Mouse (Mus musculus) heart, adult 2 months (tissue): ENCODE results near the gene Trmt44.

Source experiments
- CTCF ChIP-seq: fragments of 200-600 bp; IDR thresholded peaks from 2 replicates; pipeline ENCODE4 v1.8.1; 2022; ENCODE audit warnings: antibody characterized with exemption, mild to moderate bottlenecking, moderate library complexity
- POLR2A ChIP-seq: fragments of 200-500 bp; IDR thresholded peaks from 2 replicates; pipeline ENCODE4 v1.6.1; 2011; ENCODE audit warnings: mild to moderate bottlenecking, low read depth, low read length, control low read depth; ENCODE audit not compliant: insufficient read depth

DNA sequence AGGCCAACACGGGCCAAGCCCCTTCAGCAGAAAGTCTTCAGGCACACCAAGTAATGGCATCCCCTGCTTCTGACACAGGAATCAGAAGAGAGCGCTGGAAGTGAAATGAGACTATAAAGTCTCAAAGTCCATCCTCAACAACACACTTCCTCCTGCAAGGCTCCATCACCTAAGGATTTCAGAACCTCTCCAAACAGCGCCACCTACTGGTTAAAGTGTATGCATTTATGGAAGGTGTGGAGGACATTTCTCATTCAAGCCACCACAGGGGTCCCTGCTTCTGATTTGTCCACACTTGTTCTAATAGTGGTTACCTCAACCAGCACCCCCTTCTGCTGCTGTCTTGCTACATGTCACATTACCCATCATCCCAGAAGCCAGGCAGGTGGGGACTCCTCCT lies 38.6 kb downstream of the Trmt44 start:
- TF ChIP-seq CTCF (peak; percentile 53), POLR2A (no peak)
